Mouse (Mus musculus): ENCODE data around the gene Vsnl1.

DNA sequence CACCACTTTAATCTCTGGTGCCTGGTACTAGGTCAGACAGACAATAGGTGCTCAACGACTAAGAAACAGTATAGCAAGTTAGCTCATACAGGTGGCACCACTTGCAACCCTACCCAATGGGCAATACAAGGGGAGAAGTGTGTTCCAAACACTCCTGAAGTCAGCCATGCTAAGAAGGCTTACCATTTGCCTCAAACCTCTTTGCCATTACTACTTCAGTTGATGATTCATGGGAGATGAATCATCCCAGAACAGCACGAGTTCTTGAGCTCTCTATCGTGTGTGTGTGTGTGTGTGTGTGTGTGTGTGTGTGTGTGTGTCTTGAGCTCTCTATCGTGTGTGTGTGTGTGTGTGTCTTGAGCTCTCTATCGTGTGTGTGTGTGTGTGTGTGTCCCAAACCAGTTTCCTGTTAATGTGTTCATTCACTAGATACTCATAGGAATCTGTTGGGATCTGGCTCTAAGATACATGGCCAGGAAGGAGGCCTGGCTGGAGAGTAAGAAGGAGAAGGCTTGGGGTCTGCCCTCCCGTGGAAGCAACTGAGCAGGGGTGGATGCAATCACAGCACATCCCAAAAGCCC lies 94.3 kb downstream of the Vsnl1 start:
- TF ChIP-seq GATA1 (IDR thresholded peaks at IDR 0.05; ENCODE audit: low read depth, low read length) = no peak
- TF ChIP-seq USF2 (IDR thresholded peaks at IDR 0.05; ENCODE audit: borderline replicate concordance in 1 of 2, insufficient read depth in 1 of 2, low read depth in 1 of 2, low read length in 2 of 2) = no peak
- TF ChIP-seq USF1 (IDR thresholded peaks at IDR 0.05; ENCODE audit: low read depth, low read length) = no peak
- no peak for TF ChIP-seq MYB (IDR thresholded peaks at IDR 0.05; ENCODE audit: low read depth, low read length)
- no peak for TF ChIP-seq GABPA (IDR thresholded peaks at IDR 0.05; ENCODE audit: low read depth, low read length)
- TF ChIP-seq CTCF (IDR thresholded peaks at IDR 0.05 in 2 of 3, conservative IDR thresholded peaks at IDR 0.05 in 1 of 3; ENCODE audit: control insufficient read depth in 1 of 3, insufficient read depth in 1 of 3, low read depth in 2 of 3, low read length in 3 of 3, poor library complexity in 1 of 3, severe bottlenecking in 1 of 3) = no peak
- TF ChIP-seq EP300 (IDR thresholded peaks at IDR 0.05; ENCODE audit: low read depth in 1 of 2, low read length in 2 of 2) = no peak
- no peak for TF ChIP-seq SMC3 (IDR thresholded peaks at IDR 0.05; ENCODE audit: low read depth, low read length)
- no peak for TF ChIP-seq TCF12 (IDR thresholded peaks at IDR 0.05; ENCODE audit: low read depth, low read length)
- TF ChIP-seq CHD2 (IDR thresholded peaks at IDR 0.05; ENCODE audit: low read length) = no peak
- no peak for TF ChIP-seq POLR2AphosphoS2 (IDR thresholded peaks at IDR 0.05; ENCODE audit: low read length)
- TF ChIP-seq POLR2A (IDR thresholded peaks at IDR 0.05; ENCODE audit: control insufficient read depth in 1 of 2, insufficient read depth in 1 of 2, low read depth in 1 of 2, low read length in 2 of 2, poor library complexity in 1 of 2) = no peak
- TF ChIP-seq HCFC1 (IDR thresholded peaks at IDR 0.05; ENCODE audit: low read depth, low read length) = no peak
- TF ChIP-seq ZKSCAN1 (IDR thresholded peaks at IDR 0.05; ENCODE audit: low read depth, low read length) = no peak
